Mouse (Mus musculus) megakaryocyte, embryonic 14.5 days (primary cell): ENCODE measurements around the gene Hyal1. TPM values are rescaled to one million over a fixed set of nuclear protein-coding genes. Genes with fewer than 3 reads are reported as not detected.

ENCODE experiments used
- H3K27me3 ChIP-seq: replicated peaks from 2 replicates; pipeline ENCODE3; 2012; ENCODE audit warnings: inconsistent platforms
- H3K36me3 ChIP-seq: replicated peaks from 2 replicates; pipeline ENCODE3; 2012; ENCODE audit warnings: low read length, inconsistent platforms, mixed read lengths
- H3K4me1 ChIP-seq: 2 replicates; pipeline ENCODE4 v1.6.1; 2012; ENCODE audit warnings: inconsistent platforms
- H3K4me3 ChIP-seq: replicated peaks from 2 replicates; pipeline ENCODE3; 2012; ENCODE audit warnings: moderate library complexity, mild to moderate bottlenecking, inconsistent platforms
- H3K9me3 ChIP-seq: 2 replicates; pipeline ENCODE4 v1.6.1; 2012; ENCODE audit warnings: inconsistent platforms
- FLI1 ChIP-seq: IDR thresholded peaks from 2 replicates; pipeline ENCODE4 v1.6.1; 2012; ENCODE audit warnings: low read length, inconsistent platforms, mixed read lengths
- GATA1 ChIP-seq: IDR thresholded peaks from 3 replicates; pipeline ENCODE4 v1.6.1; 2012; ENCODE audit warnings: mixed read lengths, low read length, inconsistent platforms, borderline replicate concordance
- polyA plus RNA-seq: library from polyadenylated mRNA; stranded (reverse); fragments of >175 nt; gene quantifications from 2 replicates; pipeline ENCODE4 v1.2.3, GENCODE M21; 2012; ENCODE audit warnings: low replicate concordance; ENCODE audit not compliant: insufficient read depth

Gene Hyal1
- polyA plus RNA-seq, 1 experiment = 2.6 TPM

DNA sequence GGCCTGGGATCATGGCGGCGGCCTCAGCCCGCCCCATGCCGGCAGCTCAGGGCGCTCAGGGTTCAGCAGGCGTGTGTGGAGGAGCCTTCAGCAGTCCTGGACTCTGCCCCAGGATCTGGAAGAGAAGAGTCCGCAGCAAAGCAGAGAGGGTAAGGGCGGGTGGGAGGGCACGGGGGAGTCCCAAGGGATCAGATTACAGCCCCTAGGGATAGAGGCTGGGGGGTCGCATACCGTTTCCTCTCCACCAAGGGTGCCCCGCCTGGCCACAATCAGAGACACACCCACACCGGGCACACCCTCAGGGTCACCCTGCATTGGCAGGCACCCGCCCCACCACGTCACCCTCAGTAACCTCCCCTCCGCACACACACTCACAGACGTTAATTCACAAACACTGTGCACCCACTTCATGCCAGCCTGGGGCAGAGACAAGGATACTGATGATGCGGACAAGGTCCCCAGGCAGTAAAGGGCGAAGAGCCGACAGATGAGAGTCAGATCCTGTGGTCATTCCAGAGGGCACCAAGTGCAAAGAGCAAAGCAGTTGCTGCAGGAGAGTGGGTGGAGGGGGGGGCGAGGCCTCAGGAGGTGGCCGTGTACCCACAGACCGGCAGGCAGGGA is 28.4 kb downstream of the Hyal1 start:
- H3K4me3 ChIP-seq = no peak overlapping the region
- peaks cover 56% of the 10 kb centered on the region for H3K27me3 ChIP-seq
- H3K4me1 ChIP-seq = peaks cover 55% of the 10 kb centered on the region
- H3K36me3 ChIP-seq = no peaks in the 10 kb centered on the region
- TF ChIP-seq FLI1 (no peak), GATA1 (no peak)
- no peaks in the 10 kb centered on the region for H3K9me3 ChIP-seq

DNA sequence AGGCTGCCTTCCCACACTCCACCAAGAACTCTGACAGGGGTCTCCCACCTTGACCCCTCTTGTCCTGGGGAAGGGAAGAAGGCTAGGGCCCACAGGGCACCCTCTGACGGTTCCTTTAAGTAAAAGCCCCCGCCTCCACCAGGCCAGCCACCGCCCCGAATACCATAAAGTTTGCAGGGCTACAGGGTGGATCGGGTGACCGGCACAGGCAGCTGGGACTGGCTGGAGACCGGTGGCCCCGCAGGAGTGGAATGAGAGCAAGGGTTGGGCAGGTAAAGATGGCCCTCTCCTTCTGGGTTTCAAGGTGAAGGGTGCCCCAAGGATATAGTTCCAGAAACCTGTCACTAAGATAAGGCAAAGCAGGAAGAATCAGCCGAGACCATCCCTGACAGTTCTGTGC is 29.9 kb downstream of the Hyal1 start:
- Histone ChIP-seq H3K4me1 (peaks cover 60% of the 10 kb centered on the region), H3K27me3 (peaks cover 42% of the 10 kb centered on the region), H3K4me3 (no peak overlapping the region), H3K36me3 (no peaks in the 10 kb centered on the region), H3K9me3 (no peaks in the 10 kb centered on the region)
- TF ChIP-seq FLI1 (no peak), GATA1 (no peak)

DNA sequence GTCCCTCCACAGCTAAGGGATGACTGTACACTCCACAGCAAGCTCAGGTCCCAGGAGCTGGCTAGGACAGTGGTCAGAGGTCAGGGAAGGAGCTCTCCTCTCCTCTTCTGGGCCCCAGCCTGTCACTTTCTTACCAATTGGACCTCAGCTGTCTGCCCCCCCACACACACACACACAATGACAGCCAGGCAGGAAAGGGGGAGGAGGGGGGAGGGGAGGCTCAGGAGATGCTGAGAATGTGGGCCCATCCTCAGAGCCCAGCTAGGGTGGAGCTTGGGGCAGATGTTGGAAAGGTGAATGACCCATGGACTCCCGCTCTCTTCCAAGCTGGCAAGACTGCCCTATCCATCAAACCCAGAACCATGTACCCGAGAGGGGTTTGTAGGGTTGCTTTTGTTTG is 30.3 kb downstream of the Hyal1 start:
- TF ChIP-seq FLI1 = no peak
- no peak for TF ChIP-seq GATA1
- no peaks in the 10 kb centered on the region for H3K36me3 ChIP-seq
- H3K4me3 ChIP-seq = peak overlapping the region; percentile 8
- peaks cover 60% of the 10 kb centered on the region for H3K4me1 ChIP-seq
- no peaks in the 10 kb centered on the region for H3K9me3 ChIP-seq
- peaks cover 40% of the 10 kb centered on the region for H3K27me3 ChIP-seq

DNA sequence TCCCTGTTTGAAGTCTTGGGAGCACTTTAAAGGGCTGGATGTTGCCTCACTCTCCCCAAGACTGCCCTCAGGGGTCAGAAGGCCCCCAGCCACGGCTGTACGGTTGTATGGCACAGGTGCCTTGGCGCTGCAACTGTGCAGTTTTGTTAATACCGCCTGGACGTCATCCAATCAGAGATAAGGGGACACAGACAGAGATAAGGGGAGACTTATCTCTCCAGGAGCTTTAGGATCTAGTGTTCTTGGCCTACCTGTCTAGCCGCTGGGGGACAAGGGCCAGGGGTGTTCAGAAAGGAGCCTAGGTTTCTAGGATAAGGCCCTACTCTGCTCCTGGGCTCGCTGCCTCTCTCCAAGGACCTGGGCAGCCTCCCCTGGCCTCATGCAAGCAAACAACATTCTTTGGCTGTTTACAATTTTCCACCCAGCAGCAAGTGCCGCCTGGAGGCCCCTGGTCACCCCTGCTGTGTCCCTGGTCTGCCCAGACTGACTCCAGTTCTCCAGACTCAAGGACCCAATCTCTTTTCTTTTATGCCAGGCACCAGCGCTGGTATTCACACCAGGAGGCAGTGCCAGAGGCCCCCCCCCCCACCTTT is 31.0 kb downstream of the Hyal1 start:
- Histone ChIP-seq H3K27me3 (peaks cover 40% of the 10 kb centered on the region), H3K9me3 (no peaks in the 10 kb centered on the region), H3K4me3 (no peak overlapping the region), H3K36me3 (no peaks in the 10 kb centered on the region), H3K4me1 (peaks cover 57% of the 10 kb centered on the region)
- TF ChIP-seq FLI1 = no peak
- no peak for TF ChIP-seq GATA1

DNA sequence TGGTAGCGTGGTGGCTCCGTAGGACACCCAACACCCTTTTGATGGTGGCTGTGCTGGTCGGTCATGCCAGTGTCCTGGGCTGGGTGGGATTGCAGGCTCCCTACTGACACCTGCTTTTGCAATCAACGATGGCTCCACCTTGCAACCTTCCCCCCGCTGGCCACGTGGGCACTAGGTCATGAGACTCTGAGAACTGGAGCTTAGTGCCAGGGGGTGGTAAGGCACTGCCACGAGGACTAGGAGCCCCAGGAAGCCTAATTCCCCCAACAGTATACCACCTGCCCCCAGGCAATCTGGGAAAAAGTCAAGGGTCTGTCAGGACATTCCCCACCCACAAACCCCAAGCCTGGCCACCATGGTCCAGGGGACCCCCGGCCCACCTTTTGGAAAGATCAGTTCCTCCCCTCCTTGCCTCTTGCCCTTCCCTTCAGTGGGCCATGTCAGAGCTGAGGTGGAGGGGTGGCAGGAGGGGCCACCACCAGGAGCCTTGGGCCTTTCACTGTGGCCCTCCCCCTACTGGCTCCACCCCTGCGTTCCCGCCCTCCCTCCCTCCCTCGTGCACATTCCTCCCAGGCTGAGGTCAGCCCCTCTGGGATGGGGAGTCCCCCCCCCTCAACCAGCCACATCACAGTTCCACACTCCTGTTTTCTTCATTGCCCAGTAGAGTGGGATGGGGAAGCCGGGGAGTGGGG is 32.2 kb downstream of the Hyal1 start, which contains the start of gene Sema3b:
Sema3b (minus strand) TSS at position 489 of the 692 bp plus-strand sequence.
- TF ChIP-seq FLI1 = no peak
- peak within 1 kb of the TSS; percentile 30 for H3K4me3 ChIP-seq
- H3K9me3 ChIP-seq = no peaks in the 10 kb centered on the region
- peaks cover 35% of the 10 kb centered on the region for H3K27me3 ChIP-seq
- H3K4me1 ChIP-seq = peaks cover 62% of the 10 kb centered on the region
- peaks cover 4% of the 10 kb centered on the region for H3K36me3 ChIP-seq

DNA sequence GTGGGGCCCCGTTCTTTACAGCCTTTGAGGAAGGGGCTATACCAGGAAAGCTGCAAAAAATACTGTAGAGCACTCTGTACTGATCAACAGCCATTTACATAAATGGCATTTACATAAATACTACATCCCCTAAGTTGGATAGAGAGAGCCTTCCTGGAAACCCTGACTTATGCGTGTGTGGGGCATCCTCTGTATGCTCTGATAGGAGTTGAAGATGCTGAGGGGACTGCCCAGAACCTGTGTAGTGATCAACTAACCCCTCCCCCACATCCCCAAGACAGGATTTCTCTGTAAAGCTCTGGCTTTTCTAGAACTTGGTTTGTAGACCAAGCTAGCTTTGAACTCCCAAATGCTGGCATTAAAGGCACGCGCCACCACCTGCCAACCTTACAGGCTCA is 32.7 kb downstream of the Hyal1 start:
- no peak overlapping the region for H3K4me3 ChIP-seq
- TF ChIP-seq FLI1 (no peak), GATA1 (no peak)
- H3K36me3 ChIP-seq = peaks cover 9% of the 10 kb centered on the region
- no peaks in the 10 kb centered on the region for H3K9me3 ChIP-seq
- H3K4me1 ChIP-seq = peaks cover 62% of the 10 kb centered on the region
- H3K27me3 ChIP-seq = peaks cover 30% of the 10 kb centered on the region

DNA sequence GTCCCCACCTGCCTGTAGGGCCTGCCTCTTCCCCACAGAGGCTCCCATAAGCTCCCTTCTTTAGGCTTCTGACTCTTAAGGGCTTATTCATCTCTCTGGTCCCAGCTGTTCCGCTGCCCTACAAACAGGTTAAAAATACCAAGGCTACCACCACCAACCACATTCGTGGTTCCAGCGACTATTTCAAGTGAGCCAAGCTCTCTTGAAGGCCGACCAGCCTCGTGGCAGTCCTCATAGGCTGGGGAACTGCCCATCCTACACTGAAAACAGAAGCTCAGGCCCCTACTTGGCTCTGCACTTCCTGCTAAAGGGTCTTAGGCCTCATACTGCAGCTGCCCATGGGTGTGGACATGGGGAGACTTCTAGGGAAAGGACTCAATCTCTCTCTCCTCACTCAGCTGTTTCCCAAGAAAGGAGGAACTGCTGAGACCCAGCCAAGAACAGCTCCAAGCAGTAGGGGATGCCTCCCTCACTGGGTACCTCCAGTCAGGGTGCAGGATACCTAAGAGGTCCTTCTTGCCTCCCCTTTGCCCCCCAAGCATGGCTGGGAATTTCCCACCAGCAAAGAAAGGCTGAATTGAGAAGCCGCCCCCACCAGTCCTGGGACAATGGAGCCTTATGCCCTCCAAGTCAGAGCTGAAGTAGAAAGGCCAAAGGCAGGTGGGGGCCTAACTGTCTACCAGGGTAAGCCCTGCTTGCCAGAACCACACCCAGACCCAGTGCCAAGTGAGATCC is 34.9 kb downstream of the Hyal1 start:
- TF ChIP-seq FLI1 (no peak), GATA1 (no peak)
- H3K4me3 ChIP-seq = peak overlapping the region; percentile 91
- H3K27me3 ChIP-seq = peaks cover 15% of the 10 kb centered on the region
- H3K36me3 ChIP-seq = peaks cover 31% of the 10 kb centered on the region
- no peaks in the 10 kb centered on the region for H3K9me3 ChIP-seq
- peaks cover 63% of the 10 kb centered on the region for H3K4me1 ChIP-seq

DNA sequence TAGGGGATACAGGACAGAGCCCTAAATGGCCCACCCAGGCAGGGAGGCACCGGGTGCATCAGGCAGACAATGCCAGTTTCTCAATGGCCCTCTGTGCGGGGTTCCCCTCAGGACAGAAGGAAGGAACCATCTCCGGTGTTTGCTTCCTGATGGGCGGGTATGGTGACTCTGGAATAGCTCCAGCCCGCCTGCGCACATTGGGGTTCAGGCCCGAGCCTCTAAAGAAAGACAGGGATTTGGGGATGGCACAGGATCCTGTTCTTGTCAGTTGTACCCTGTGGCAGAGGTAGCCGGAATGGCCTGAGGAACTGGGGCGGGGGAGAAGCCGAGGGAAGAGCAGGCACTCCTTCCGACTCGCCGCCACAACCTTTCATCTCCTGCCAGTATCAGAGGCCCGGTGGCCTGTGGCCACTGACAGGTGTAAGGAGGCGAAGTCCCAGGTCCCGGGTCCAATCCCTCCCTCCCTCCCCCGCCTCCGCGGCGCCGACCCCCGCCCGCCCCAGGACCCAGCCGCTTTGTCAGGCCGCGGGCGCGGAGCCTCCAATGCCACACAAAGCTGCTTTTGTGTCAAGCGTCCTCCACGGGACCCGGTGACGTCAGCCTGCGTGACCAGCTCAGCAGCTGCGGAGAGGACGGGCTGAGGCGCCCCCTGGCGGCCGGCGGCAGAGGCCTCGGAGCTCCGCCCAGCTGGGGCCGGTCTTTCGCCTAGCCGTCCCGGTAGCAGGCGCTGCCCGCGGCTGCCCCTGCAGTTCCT is 35.6 kb downstream of the Hyal1 start:
- peaks cover 9% of the 10 kb centered on the region for H3K27me3 ChIP-seq
- H3K4me1 ChIP-seq = peaks cover 59% of the 10 kb centered on the region
- TF ChIP-seq GATA1 = no peak
- TF ChIP-seq FLI1 = no peak
- peak overlapping the region; percentile 91 for H3K4me3 ChIP-seq
- H3K36me3 ChIP-seq = peaks cover 37% of the 10 kb centered on the region
- no peaks in the 10 kb centered on the region for H3K9me3 ChIP-seq

DNA sequence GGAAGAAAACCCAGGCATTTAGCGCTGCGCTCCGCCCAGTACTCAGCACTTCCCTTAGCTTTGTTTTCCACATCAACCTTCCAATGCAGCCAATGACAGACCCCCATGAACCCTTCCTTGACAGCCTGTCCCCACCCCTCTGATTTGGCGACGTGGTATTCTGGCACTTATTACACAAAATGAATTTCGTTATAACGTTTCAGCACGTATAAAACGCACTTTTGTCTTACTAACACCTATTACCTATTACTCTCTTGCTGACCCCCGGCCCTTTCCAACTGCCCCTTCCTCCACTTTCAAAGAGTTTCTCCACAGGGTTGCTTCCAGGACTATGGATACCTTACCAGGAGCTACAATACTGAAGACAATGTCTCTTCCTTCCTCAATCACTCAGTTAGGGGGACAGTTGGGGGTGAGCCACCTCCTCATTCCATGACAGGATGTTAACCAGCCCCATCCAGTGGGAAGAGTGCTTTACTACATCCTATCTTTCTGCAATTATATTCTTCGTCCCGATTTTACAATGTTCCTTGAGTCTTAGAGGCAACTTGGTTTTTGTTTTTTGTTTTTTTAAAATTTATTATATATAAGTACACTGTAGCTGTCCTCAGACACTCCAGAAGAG is 36.3 kb downstream of the Hyal1 start:
- H3K9me3 ChIP-seq = no peaks in the 10 kb centered on the region
- H3K27me3 ChIP-seq = peaks cover 6% of the 10 kb centered on the region
- peaks cover 59% of the 10 kb centered on the region for H3K4me1 ChIP-seq
- no peak for TF ChIP-seq FLI1
- no peak for TF ChIP-seq GATA1
- peaks cover 42% of the 10 kb centered on the region for H3K36me3 ChIP-seq
- H3K4me3 ChIP-seq = peak overlapping the region; percentile 91
